Mouse (Mus musculus) T-helper 1 cell (primary cell): ENCODE results near the gene Lrrc66.
"Not testable (repeated sequence)": the region's sequence is repeated elsewhere in the genome, so short reads cannot be mapped to it uniquely, and the experiment has no call there.

Experiments used
- in situ Hi-C: fragments of 300-600 bp; cut with MboI, MseI; formaldehyde crosslinking; loops from one replicate; pipeline ENCODE4 v1.15.1; 2025; ENCODE audit warnings: high pct_unique_total_duplicates

The Lrrc66 gene

GRCm38 (mm10) chr5:73615211-73615610 is 17.1 kb downstream of the Lrrc66 start:
- in situ Hi-C loops = no loop called here

- in situ Hi-C loops = no loop called here
These were observed 19.0 kb downstream of the Lrrc66 start for GRCm38 (mm10) chr5:73613296-73613695.

- in situ Hi-C loops = no loop called here
These were observed 21.3 kb downstream of the Lrrc66 start for GRCm38 (mm10) chr5:73611071-73611470.

GRCm38 (mm10) chr5:73604964-73605363 is 27.4 kb downstream of the Lrrc66 start:
- in situ Hi-C loops = no loop called here

- in situ Hi-C loops = no loop called here
These were observed 27.8 kb downstream of the Lrrc66 start for GRCm38 (mm10) chr5:73604542-73604941.

GRCm38 (mm10) chr5:73602865-73603264 is 29.5 kb downstream of the Lrrc66 start:
- in situ Hi-C loops = no loop called here

- in situ Hi-C loops = no loop called here
These were observed 31.0 kb downstream of the Lrrc66 start for GRCm38 (mm10) chr5:73601361-73601763.

GRCm38 (mm10) chr5:73599991-73600390 is 32.3 kb downstream of the Lrrc66 start:
- in situ Hi-C loops = no loop called here

- in situ Hi-C loops = no loop called here
These were observed 33.2 kb downstream of the Lrrc66 start for GRCm38 (mm10) chr5:73598943-73599695.

GRCm38 (mm10) chr5:73587119-73587518 is 45.2 kb downstream of the Lrrc66 start:
- in situ Hi-C loops = no loop called here

GRCm38 (mm10) chr5:73586597-73586996 is 45.7 kb downstream of the Lrrc66 start:
- in situ Hi-C loops = no loop called here

- in situ Hi-C loops = no loop called here
These were observed 46.9 kb downstream of the Lrrc66 start for GRCm38 (mm10) chr5:73585212-73586115.

- in situ Hi-C loops = not testable (repeated sequence)
These were observed 48.3 kb downstream of the Lrrc66 start for GRCm38 (mm10) chr5:73584011-73584410.

GRCm38 (mm10) chr5:73578131-73578530 is 54.2 kb downstream of the Lrrc66 start:
- in situ Hi-C loops = no loop called here

- in situ Hi-C loops = no loop called here
These were observed 55.6 kb downstream of the Lrrc66 start for GRCm38 (mm10) chr5:73576708-73577107.

- in situ Hi-C loops = no loop called here
These were observed 57.7 kb downstream of the Lrrc66 start for GRCm38 (mm10) chr5:73574616-73575015.

GRCm38 (mm10) chr5:73573789-73574188 is 58.5 kb downstream of the Lrrc66 start:
- in situ Hi-C loops = no loop called here

- in situ Hi-C loops = no loop called here
These were observed 59.5 kb downstream of the Lrrc66 start for GRCm38 (mm10) chr5:73572846-73573245.

GRCm38 (mm10) chr5:73571395-73572156 is 60.8 kb downstream of the Lrrc66 start:
- in situ Hi-C loops = no loop called here

- in situ Hi-C loops = no loop called here
These were observed 63.1 kb downstream of the Lrrc66 start for GRCm38 (mm10) chr5:73569181-73569580.

- in situ Hi-C loops = no loop called here
These were observed 65.4 kb downstream of the Lrrc66 start for GRCm38 (mm10) chr5:73566892-73567291.

GRCm38 (mm10) chr5:73566119-73566518 is 66.2 kb downstream of the Lrrc66 start:
- in situ Hi-C loops = no loop called here
